Mouse (Mus musculus) small intestine, adult 2 months (tissue): ENCODE data around the gene Olfr288.

Experiments
- CTCF ChIP-seq: fragments of 200-500 bp; IDR thresholded peaks from 2 replicates; pipeline ENCODE4 v1.5.1; 2012; ENCODE audit warnings: low read depth, mild to moderate bottlenecking, control low read depth, inconsistent platforms, low read length, moderate library complexity, mixed read lengths; ENCODE audit not compliant: insufficient replicate concordance, insufficient read length; ENCODE audit errors: extremely low read depth
- POLR2A ChIP-seq: fragments of 200-500 bp; IDR thresholded peaks from 2 replicates; pipeline ENCODE4 v1.6.1; 2012; ENCODE audit warnings: low read depth, mild to moderate bottlenecking, control low read depth, inconsistent platforms, low read length, moderate library complexity

- no peak for TF ChIP-seq CTCF
- TF ChIP-seq POLR2A = no peak
Measured at GRCm38 (mm10) chr15:98195442-98195841, at the start of gene Olfr288.
